ENCODE assay signal across 9 mouse cellular contexts in genomic region chr7:111157287-111157686, GRCm38 (mm10).
DNase-seq lines count a peak whose midpoint lies in the region; ATAC-seq lines count a peak whose summit lies in the region.
"Had no signal": no experiment of that assay in that cellular context is flagged by ENCODE, and none has a peak within 500 bp of the region (broad histone marks: within the 10 kb centered on the region; RNA-seq: fewer than 3 reads in every experiment).

No protein-coding gene starts in this region.

- H3K27me3 ChIP-seq in hindbrain, embryonic 11.5 days (ENCODE audit: control insufficient read depth, insufficient read depth, low read length), result no peaks in the 10 kb centered on the region

- no peaks in the 10 kb centered on the region for H3K9me3 ChIP-seq in hindbrain, embryonic 11.5 days (ENCODE audit: control insufficient read depth, low read length)

- WGBS in hindbrain, embryonic 11.5 days, result 54% methylated on average over 6 of the region's 6 CpGs

- ATAC-seq in hindbrain, embryonic 11.5 days (ENCODE audit: low FRiP score), result no peak
- ATAC-seq in CD4-positive, CD25-positive, alpha-beta regulatory T cell, adult 4 months, result no peak

- DNase-seq in embryo, embryonic 10 days (ENCODE audit: low spot score), result peak; percentile 8
- no peak for DNase-seq in embryo, embryonic 11 days
- peak; percentile 56 to 67 for DNase-seq in cerebellum, adult 18-20 months
- DNase-seq in frontal cortex, postnatal 36 days (ENCODE audit: low spot score in 2 of 2), result peak; percentile 81 to 82
- DNase-seq in hindbrain, embryonic 11.5 days (ENCODE audit: low spot score), result peak; percentile 8
- peak; percentile 61 to 88 for DNase-seq in left cerebral cortex, adult 9 months (ENCODE audit: low spot score in 2 of 2)
- DNase-seq in ovary, postnatal 36 days (ENCODE audit: low spot score), result peak; percentile 47

- H3K4me3 ChIP-seq in hindbrain, embryonic 11.5 days (ENCODE audit: low read depth, low read length), result no peak overlapping the region
- H3K4me3 ChIP-seq: megakaryocyte, embryonic 14.5 days had no signal

- no peaks in the 10 kb centered on the region for H3K4me1 ChIP-seq in hindbrain, embryonic 11.5 days (replicated peaks; ENCODE audit: control insufficient read depth, insufficient read depth, low read length)

- H3K36me3 ChIP-seq in hindbrain, embryonic 11.5 days (ENCODE audit: control insufficient read depth, insufficient read depth, low read length), result no peaks in the 10 kb centered on the region

- H3K9ac ChIP-seq in hindbrain, embryonic 11.5 days (ENCODE audit: low read depth, low read length), result no peak overlapping the region

- H3K27ac ChIP-seq in hindbrain, embryonic 11.5 days (ENCODE audit: low read depth, low read length), result no peak overlapping the region

- no peak overlapping the region for H3K4me2 ChIP-seq in hindbrain, embryonic 11.5 days (replicated peaks; ENCODE audit: low read depth, low read length)
